Mouse (Mus musculus): ENCODE data around the gene Clstn3. TPM values are rescaled to one million over a fixed set of nuclear protein-coding genes. Genes with fewer than 3 reads are reported as not detected.

The Clstn3 gene
- polyA plus RNA-seq, 1 experiment from 2014 or later: 2.7 TPM

- no peak overlapping the region for H3K4me2 ChIP-seq (replicated peaks; ENCODE audit: low read depth)
- 92% methylated on average over 3 of the region's 3 CpGs for WGBS
- no peaks in the 10 kb centered on the region for H3K36me3 ChIP-seq (ENCODE audit: control insufficient read depth, insufficient read depth)
- no peak overlapping the region for H3K27ac ChIP-seq (ENCODE audit: low read depth, low read length)
- H3K9me3 ChIP-seq (ENCODE audit: control insufficient read depth): no peaks in the 10 kb centered on the region
- no peak for ATAC-seq
- no peaks in the 10 kb centered on the region for H3K27me3 ChIP-seq (replicated peaks; ENCODE audit: control insufficient read depth, insufficient read depth, low read length)
- H3K4me1 ChIP-seq (replicated peaks; ENCODE audit: control insufficient read depth, insufficient read depth, low read length): no peaks in the 10 kb centered on the region
- no peak overlapping the region for H3K4me3 ChIP-seq (ENCODE audit: low read depth, low read length)
- TF ChIP-seq CTCF (IDR thresholded peaks at IDR 0.05; ENCODE audit: low read depth): no peak
- H3K9ac ChIP-seq (ENCODE audit: low read depth, low read length): no peak overlapping the region
These were observed 6.5 kb upstream of the Clstn3 start for GRCm38 (mm10) chr6:124471121-124471520.

- no peak for ATAC-seq
- H3K9ac ChIP-seq (ENCODE audit: low read depth, low read length): no peak overlapping the region
- H3K4me3 ChIP-seq (ENCODE audit: low read depth, low read length): no peak overlapping the region
- 0 out of 2 replicates have a peak, but pooled peaks cover 3% of the 10 kb centered on the region for H3K4me1 ChIP-seq (replicated peaks; ENCODE audit: control insufficient read depth, insufficient read depth, low read length)
- WGBS: 93% methylated on average over 6 of the region's 6 CpGs
- H3K27ac ChIP-seq (ENCODE audit: low read depth, low read length): no peak overlapping the region
- no peak overlapping the region for H3K4me2 ChIP-seq (replicated peaks; ENCODE audit: low read depth)
- H3K36me3 ChIP-seq (ENCODE audit: control insufficient read depth, insufficient read depth): no peaks in the 10 kb centered on the region
- H3K27me3 ChIP-seq (replicated peaks; ENCODE audit: control insufficient read depth, insufficient read depth, low read length): no peaks in the 10 kb centered on the region
- H3K9me3 ChIP-seq (ENCODE audit: control insufficient read depth): no peaks in the 10 kb centered on the region
- no peak for TF ChIP-seq CTCF (IDR thresholded peaks at IDR 0.05; ENCODE audit: low read depth)
These were observed 1.1 kb upstream of the Clstn3 start for GRCm38 (mm10) chr6:124465729-124466128.

GRCm38 (mm10) chr6:124465299-124465698, 705 bp upstream of the Clstn3 start:
- no peaks in the 10 kb centered on the region for H3K36me3 ChIP-seq (ENCODE audit: control insufficient read depth, insufficient read depth)
- WGBS: 48% methylated on average over 6 of the region's 6 CpGs

GRCm38 (mm10) chr6:124463881-124464291, 708 bp downstream of the Clstn3 start:
- no peak overlapping the region for H3K4me3 ChIP-seq (ENCODE audit: low read depth, low read length)
- H3K36me3 ChIP-seq (ENCODE audit: control insufficient read depth, insufficient read depth): no peaks in the 10 kb centered on the region
- H3K9me3 ChIP-seq (ENCODE audit: control insufficient read depth): no peaks in the 10 kb centered on the region
- WGBS: 39% methylated on average over 8 of the region's 8 CpGs
- no peak overlapping the region for H3K9ac ChIP-seq (ENCODE audit: low read depth, low read length)
- H3K27ac ChIP-seq (ENCODE audit: low read depth, low read length): no peak overlapping the region
- H3K27me3 ChIP-seq (replicated peaks; ENCODE audit: control insufficient read depth, insufficient read depth, low read length): no peaks in the 10 kb centered on the region
- H3K4me2 ChIP-seq (replicated peaks; ENCODE audit: low read depth): no peak overlapping the region
- no peak for TF ChIP-seq CTCF (IDR thresholded peaks at IDR 0.05; ENCODE audit: low read depth)
- 0 out of 2 replicates have a peak, but pooled peaks cover 3% of the 10 kb centered on the region for H3K4me1 ChIP-seq (replicated peaks; ENCODE audit: control insufficient read depth, insufficient read depth, low read length)
- ATAC-seq: no peak

More at GRCm38 (mm10) chr6:124465299-124465698, 705 bp upstream of the Clstn3 start:
- Histone ChIP-seq H3K9me3 (ENCODE audit: control insufficient read depth) (no peaks in the 10 kb centered on the region), H3K27ac (ENCODE audit: low read depth, low read length) (no peak overlapping the region), H3K4me1 (replicated peaks; ENCODE audit: control insufficient read depth, insufficient read depth, low read length) (0 out of 2 replicates have a peak, but pooled peaks cover 3% of the 10 kb centered on the region), H3K4me2 (replicated peaks; ENCODE audit: low read depth) (peak overlapping the region; percentile 68), H3K9ac (ENCODE audit: low read depth, low read length) (no peak overlapping the region), H3K27me3 (replicated peaks; ENCODE audit: control insufficient read depth, insufficient read depth, low read length) (no peaks in the 10 kb centered on the region), H3K4me3 (ENCODE audit: low read depth, low read length) (no peak overlapping the region)
- ATAC-seq: no peak
- TF ChIP-seq CTCF (IDR thresholded peaks at IDR 0.05; ENCODE audit: low read depth): no peak

- WGBS: 88% methylated on average over 4 of the region's 4 CpGs
- TF ChIP-seq CTCF (IDR thresholded peaks at IDR 0.05; ENCODE audit: low read depth): no peak
- Histone ChIP-seq H3K4me1 (replicated peaks; ENCODE audit: control insufficient read depth, insufficient read depth, low read length) (no peaks in the 10 kb centered on the region), H3K9me3 (ENCODE audit: control insufficient read depth) (no peaks in the 10 kb centered on the region), H3K4me3 (ENCODE audit: low read depth, low read length) (no peak overlapping the region), H3K27ac (ENCODE audit: low read depth, low read length) (no peak overlapping the region), H3K36me3 (ENCODE audit: control insufficient read depth, insufficient read depth) (no peaks in the 10 kb centered on the region), H3K9ac (ENCODE audit: low read depth, low read length) (no peak overlapping the region), H3K4me2 (replicated peaks; ENCODE audit: low read depth) (no peak overlapping the region), H3K27me3 (replicated peaks; ENCODE audit: control insufficient read depth, insufficient read depth, low read length) (no peaks in the 10 kb centered on the region)
- no peak for ATAC-seq
These were observed 5.2 kb downstream of the Clstn3 start for GRCm38 (mm10) chr6:124459388-124459787.

GRCm38 (mm10) chr6:124458505-124458904, 6.1 kb downstream of the Clstn3 start:
- no peak for TF ChIP-seq CTCF (IDR thresholded peaks at IDR 0.05; ENCODE audit: low read depth)
- Histone ChIP-seq H3K4me1 (replicated peaks; ENCODE audit: control insufficient read depth, insufficient read depth, low read length) (no peaks in the 10 kb centered on the region), H3K4me2 (replicated peaks; ENCODE audit: low read depth) (no peak overlapping the region), H3K27me3 (replicated peaks; ENCODE audit: control insufficient read depth, insufficient read depth, low read length) (no peaks in the 10 kb centered on the region), H3K9me3 (ENCODE audit: control insufficient read depth) (no peaks in the 10 kb centered on the region), H3K4me3 (ENCODE audit: low read depth, low read length) (no peak overlapping the region), H3K9ac (ENCODE audit: low read depth, low read length) (no peak overlapping the region), H3K27ac (ENCODE audit: low read depth, low read length) (no peak overlapping the region), H3K36me3 (ENCODE audit: control insufficient read depth, insufficient read depth) (no peaks in the 10 kb centered on the region)
- no peak for ATAC-seq
- 87% methylated on average over 11 of the region's 11 CpGs for WGBS

GRCm38 (mm10) chr6:124457827-124458226, 6.8 kb downstream of the Clstn3 start:
- H3K9ac ChIP-seq (ENCODE audit: low read depth, low read length): no peak overlapping the region
- no peaks in the 10 kb centered on the region for H3K27me3 ChIP-seq (replicated peaks; ENCODE audit: control insufficient read depth, insufficient read depth, low read length)
- TF ChIP-seq CTCF (IDR thresholded peaks at IDR 0.05; ENCODE audit: low read depth): no peak
- no peak for ATAC-seq
- H3K27ac ChIP-seq (ENCODE audit: low read depth, low read length): no peak overlapping the region
- H3K4me3 ChIP-seq (ENCODE audit: low read depth, low read length): no peak overlapping the region
- no peaks in the 10 kb centered on the region for H3K9me3 ChIP-seq (ENCODE audit: control insufficient read depth)
- no peaks in the 10 kb centered on the region for H3K36me3 ChIP-seq (ENCODE audit: control insufficient read depth, insufficient read depth)
- no peaks in the 10 kb centered on the region for H3K4me1 ChIP-seq (replicated peaks; ENCODE audit: control insufficient read depth, insufficient read depth, low read length)
- 93% methylated on average over 5 of the region's 5 CpGs for WGBS
- H3K4me2 ChIP-seq (replicated peaks; ENCODE audit: low read depth): no peak overlapping the region

Data from intestine, postnatal 0 days (tissue).